Mouse (Mus musculus): Measurements from ENCODE around the gene Mycn.

The Mycn gene

DNA sequence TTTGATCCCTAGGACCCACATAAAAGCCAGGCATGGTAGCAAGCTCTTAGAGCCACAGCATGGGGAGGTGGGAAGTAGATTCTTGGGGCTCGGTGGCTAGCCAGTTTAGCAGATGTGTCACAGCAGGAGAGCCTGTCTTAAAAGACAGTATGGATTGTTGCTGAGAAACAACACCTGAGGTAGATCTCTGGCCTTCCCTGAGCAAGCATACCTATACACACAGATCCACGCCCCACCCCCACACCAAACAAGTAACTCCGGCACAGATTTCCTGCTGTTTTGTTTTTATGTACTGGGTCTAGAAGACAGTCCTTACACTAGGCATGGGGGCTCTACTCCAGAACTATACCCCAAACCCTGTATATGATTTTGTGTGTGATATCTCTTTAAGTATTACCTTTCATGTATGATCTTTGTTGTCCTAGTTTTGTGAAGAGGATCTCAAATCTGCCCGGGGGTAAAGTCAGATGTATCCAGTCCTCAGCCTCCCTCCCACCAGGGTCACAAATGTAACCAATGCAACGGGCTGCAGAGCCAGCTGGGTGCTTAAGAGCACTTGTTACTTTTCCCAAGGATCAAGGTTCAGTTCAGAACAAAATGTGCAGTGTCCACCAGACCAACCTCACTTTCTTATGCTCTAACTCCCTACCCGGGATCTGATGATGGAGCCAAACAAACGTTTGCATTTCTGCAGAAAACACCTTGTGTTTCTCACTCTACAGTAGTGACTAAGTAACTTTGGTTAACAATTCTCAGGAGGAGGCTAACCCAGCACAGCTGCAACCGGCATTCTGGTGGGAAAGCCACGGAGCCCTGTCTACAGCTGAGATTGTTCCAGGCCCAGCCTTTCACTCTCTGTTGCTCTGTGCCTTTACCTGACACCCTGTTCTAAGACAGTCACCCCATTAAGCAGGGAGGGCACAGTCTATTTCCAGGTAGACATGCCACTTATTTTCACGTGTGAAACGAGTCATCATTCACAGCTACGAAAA lies 21.3 kb downstream of the Mycn start:
- DNase-seq: peak; percentile 45

DNA sequence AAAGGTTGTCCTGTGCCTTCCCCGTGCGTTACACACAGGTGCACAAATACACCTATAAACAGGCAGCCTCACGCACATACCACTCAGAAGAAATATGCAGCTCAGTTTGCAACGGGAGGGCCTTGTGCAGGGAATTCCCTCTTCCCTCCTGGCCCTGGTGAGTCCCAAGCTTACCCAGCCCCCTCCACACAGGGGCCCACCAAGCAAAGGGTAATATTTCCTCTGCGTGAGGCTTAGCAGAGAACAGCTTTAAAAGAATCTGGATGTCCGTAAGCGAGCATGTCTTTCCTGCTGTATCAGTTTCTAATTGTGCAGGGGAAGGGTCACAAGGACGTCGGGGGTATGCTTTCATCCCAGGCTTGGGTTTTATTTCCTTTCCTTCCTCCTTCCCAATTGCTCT lies 25.4 kb downstream of the Mycn start:
- DNase-seq: no peak

DNA sequence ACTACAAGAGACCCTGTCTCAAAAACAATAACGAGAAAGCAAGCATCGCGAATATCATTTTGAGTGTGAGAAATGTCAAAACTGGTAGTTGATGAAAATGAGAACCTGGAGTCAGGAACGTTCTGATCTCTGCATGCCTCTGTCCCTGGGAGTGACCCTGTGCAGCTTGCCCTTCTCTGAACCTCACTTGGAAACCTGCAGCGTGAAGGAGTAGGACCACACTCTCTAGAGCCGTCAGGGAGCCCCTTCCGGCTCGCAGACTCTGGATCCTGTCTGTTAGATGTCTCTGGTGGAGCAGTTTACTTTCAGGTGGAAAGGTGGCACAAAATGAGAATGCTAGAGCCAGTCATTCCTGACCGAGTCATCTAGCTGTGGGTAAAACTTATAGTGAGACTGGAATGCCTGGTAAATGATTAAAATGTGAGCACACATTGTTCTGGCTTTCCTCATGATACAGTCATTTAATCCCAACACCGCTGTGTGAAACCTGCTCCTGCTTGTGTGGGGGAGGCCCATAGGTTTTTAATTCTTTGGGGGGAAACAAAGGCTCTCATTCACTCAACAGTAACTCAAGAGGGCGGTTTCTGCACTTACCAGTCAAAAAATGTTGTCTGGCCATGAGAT lies 31.2 kb downstream of the Mycn start:
- DNase-seq: peak; percentile 67

DNA sequence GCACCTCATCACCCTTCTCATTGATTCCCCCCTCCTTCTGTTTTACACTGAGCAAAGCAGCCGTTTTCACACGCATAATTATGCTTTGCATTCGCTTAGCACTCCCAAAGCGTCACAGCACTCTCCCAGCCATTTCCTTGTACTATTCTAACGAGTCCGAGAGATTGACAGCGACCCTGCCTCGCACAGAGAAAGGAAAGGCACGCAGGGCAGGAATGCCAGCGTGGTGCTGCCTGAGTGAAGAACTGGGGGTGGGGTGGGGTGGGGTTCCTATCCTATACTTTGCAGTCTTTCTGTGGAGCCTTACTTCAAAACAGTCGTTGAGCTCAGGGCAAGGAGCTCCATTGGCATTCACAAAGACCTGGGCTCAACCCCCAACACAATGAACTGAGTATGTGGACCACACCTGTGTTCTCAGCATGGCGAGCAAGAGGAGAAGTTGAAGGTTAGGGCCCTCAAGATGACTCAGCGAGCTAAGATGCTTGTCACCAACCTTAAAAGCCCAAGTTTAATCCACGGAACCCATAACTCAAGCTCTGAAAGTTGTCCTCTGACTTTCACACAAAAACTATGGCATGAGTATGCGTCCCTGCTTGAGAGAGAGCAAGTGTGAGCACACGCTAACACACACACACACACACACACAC lies 32.0 kb downstream of the Mycn start:
- no peak for DNase-seq

DNA sequence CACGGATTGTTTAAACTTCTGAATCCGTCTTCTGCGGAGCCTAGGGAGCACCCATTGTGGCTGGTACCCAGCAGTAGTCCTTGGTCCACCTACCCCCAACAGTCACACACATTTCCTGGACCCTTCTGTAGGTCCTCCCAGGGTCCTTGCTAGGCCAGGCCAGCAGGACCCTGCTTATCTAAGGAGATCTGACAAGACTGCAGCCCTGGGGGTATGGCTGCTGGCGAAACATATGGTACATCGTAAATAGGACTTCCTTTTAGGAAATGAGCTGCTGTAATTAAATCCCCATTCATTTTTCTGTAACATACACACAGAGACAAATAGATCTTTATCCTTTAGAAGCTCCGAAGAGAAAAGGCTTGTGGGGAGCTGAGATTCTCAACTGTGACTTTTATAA lies 34.9 kb downstream of the Mycn start:
- no peak for DNase-seq

DNA sequence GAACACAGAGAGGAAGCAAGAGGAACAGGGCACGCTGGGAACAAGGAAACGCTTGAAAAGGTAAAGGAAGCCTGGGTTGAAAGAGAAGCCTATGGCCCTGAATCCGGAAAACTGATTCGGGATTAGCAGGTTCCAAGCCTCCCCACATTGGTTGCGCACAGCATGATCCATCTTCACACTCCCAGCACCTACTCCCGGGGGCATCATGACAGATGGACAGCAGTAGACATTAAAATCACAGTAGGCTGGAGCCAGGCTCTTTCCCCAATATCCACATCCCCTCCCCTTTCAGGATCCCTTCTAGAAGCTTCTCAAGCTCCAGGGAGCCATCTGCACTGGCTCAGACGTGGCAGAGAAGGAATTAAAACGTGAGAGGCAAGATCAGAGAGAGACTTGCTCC lies 35.4 kb downstream of the Mycn start:
- DNase-seq: no peak

DNA sequence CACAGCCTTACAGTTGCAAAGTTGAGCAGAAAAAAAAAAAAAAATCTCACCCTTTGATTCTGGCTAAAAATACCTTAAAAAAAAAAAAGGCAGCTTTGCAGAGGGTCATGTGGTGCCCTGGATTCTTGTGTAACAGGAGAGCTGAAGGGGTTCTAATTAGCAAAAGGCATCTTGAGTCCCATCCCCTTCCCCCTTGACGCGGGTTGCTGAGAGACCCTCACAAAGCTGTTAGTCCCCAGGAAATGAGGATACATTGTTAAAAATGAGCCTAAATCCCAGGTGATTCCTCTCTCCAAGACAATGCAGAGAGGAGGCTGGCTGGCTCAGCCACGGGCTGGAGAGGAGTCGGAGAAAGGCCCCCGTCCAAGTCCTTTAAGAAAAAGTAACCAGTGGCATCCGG lies 36.6 kb downstream of the Mycn start:
- DNase-seq: no peak

DNA sequence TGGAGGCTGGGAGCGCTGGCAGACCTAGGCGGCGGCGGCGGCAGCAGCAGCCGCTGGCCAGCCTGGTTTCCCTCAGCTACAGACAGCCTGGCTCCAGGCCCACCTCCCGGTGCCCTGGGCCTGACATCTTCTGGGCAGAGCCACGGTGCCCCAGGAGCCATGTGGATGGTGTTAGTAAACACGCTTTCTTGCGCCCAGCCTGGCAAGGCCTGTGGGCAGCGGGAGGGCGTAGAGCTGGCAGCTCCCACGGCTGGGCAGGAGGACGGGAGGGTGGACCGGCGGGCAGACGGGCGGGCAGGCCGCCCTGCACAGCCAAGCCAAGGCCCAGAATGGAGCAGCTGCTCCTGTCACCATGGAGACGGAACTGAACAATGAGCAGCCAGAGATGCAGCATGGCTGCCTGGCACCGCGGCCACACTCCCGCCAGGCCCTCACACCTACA lies 37.2 kb downstream of the Mycn start:
- DNase-seq: peak; percentile 73

DNA sequence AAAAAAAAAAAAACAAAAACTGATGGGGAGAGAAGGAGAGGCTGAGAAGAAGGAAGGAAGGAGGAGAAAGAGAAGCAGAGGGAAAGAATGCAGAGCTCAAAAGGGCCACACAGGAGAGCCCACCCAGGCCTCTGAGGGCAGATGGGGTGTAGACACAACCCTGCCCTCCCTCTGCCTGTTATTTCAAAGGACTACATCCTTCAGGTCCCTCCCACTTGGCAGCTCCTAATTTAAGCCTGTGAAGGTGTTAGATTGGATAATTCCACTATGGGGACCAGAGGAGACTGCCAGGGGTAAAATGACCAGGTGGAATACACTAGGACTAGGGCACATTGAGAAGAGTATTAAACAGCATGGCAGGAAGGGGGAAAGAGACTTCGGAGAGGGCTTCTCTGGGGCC lies 37.6 kb downstream of the Mycn start:
- DNase-seq: no peak

DNA sequence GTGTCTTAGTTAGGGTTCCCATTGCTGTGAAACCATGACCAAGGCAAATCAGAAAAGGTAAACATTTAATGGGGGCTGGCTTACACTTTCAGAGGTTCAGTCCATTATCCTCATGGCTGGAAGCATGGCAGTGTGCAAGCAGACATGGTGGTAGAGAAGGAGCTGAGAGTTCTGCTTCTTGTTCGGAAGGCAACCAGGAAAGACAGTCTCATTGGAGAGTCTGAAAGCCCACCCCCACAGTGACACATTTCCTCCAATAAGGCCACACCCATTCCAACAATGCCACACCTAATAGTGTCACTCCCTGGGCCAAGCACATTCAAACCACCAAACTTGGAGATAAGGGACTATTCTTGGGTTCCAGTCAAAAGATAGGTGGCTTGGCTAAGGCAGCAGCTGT lies 39.3 kb downstream of the Mycn start:
- no peak for DNase-seq

DNA sequence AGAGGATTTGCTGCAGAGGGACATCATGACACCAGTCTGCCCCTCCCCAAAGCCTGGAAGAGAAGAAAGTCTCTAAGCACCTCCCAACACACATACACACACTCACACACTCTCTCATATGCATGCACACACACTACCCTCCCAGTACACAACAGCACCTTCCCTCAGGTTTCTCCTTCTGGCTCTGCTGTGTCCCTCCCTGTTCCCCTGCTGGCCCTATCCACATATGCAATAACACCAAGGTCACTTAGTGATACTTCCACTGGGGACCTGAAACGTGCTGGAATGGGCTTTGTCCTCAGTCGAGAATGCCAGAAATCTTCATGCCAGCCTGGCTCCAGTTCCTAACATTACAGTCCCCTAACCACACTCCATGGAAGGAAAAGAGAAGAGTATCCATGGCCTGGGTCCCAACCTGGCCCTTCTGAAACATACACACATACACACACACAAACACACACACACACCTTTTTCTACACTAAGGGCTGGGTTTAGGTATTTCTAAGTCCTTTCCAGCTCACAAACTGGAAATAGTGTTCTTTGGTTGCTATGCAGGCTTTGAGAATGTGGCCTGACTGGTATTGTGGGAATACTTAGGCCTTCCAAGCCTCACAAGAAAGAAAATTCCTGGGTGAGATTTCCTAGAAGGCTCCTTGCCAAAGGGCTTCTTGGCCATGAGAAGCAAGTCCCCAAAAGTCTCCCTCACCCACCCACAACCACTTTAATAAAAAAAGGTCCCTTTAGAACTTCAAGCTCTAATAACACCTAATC lies 43.2 kb downstream of the Mycn start:
- DNase-seq: peak; percentile 50

DNA sequence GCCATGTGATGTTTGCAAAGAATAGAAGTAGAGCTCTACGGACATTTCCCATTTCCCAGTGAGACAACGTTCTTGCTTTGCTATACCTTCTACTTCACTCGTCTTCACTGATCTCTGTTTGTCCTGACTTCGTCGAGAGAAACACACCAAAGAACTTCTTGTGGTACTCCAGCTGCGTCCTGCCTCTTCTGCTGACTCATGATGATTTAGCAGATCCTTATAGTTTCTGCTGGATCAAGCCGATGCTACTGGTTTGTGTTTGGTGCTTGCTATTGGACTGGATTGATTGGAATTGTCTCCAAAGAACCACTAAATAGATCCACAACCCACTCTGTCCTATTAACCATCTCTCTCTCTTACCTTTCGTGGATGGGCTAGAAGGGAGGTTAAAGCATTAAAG lies 47.7 kb downstream of the Mycn start:
- DNase-seq: no peak

DNA sequence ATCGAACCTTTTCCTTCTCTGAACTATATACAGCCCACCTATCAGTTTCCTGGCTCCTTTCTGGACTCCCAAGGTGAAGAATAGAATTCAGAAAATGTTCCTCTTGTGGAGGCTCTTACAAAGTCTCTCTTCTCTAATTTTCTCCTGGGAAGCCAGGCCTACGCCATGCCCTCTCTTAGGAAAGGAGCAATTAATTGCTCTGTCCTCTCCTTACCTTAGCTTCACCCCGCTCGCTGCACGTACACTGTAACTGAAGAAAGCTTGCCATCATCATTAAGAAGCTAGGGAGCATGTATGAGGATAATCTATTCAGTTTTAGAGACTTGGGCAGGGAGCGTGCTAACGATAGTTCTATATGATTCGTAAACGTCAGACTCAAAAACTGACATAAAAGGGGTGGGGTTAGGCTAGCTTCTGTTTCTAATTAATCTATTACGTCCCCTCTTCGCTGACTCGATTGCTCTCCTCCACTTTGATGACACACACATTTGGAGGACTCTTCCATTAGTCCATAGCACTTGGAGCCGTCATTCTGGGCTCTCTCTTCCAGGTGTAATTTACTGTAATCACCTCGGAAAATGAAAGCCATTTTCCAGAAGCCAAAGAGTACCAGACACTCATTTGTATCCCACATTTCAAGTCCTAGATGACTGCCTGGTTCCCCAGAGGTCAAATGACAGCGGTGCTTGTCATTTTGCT lies 55.4 kb downstream of the Mycn start:
- DNase-seq: no peak
